Mouse (Mus musculus): ENCODE data around the gene Slc35f3.

GRCm38 (mm10) chr8:126326731-126327130 lies 28.4 kb downstream of the Slc35f3 start:
- no peak for TF ChIP-seq CTCF (IDR thresholded peaks at IDR 0.05; ENCODE audit: borderline replicate concordance, insufficient read depth, low read depth, low read length)
- TF ChIP-seq POLR2A (IDR thresholded peaks at IDR 0.05; ENCODE audit: borderline replicate concordance, insufficient read depth, low read length), result no peak

Measured in cerebellum, adult 2 months (tissue).